Mouse (Mus musculus) monocyte, adult 5-6 weeks (primary cell): ENCODE results near the gene Gm1123. TPM values are rescaled to one million over a fixed set of nuclear protein-coding genes. Genes with fewer than 3 reads are reported as not detected.

ENCODE experiments used
- ATAC-seq: fragments of 153-309, 156-312 bp; replicated peaks from 2 replicates; pipeline ENCODE4 v1.8.0; 2017; ENCODE audit warnings: mild to moderate bottlenecking; ENCODE audit not compliant: low TSS enrichment, insufficient number of reproducible peaks, severe bottlenecking, poor library complexity, low FRiP score
- total RNA-seq: library from RNA; stranded (forward); fragments of 200-1000, 200-491, 200-594 nt; gene quantifications from 3 replicates; pipeline ENCODE4 v1.2.3, GENCODE M21; 2017

The Gm1123 gene
- total RNA-seq = not detected in 3 replicates

- no peak for ATAC-seq
Measured at GRCm38 (mm10) chr9:99035575-99035974, at the start of gene Gm1123. TSS of gene Gm1123 (minus strand) at chr9:99035715.

- no peak for ATAC-seq
Measured at GRCm38 (mm10) chr9:99081718-99082117, 46.2 kb upstream of the Gm1123 start.

GRCm38 (mm10) chr9:99081308-99081707 is 45.8 kb upstream of the Gm1123 start:
- ATAC-seq = no peak

GRCm38 (mm10) chr9:99080657-99081056 is 45.1 kb upstream of the Gm1123 start:
- ATAC-seq = no peak

- peak; percentile 56 for ATAC-seq
Measured at GRCm38 (mm10) chr9:99074462-99074861, 38.9 kb upstream of the Gm1123 start.

GRCm38 (mm10) chr9:99072538-99072937 is 37.0 kb upstream of the Gm1123 start:
- peak; percentile 88 for ATAC-seq

GRCm38 (mm10) chr9:99065311-99065710 is 29.8 kb upstream of the Gm1123 start:
- ATAC-seq = no peak

GRCm38 (mm10) chr9:99064216-99064615 is 28.7 kb upstream of the Gm1123 start:
- no peak for ATAC-seq

GRCm38 (mm10) chr9:99062544-99062943 is 27.0 kb upstream of the Gm1123 start:
- peak; percentile 69 for ATAC-seq

GRCm38 (mm10) chr9:99057751-99058150 is 22.2 kb upstream of the Gm1123 start:
- ATAC-seq = no peak

- ATAC-seq = no peak
Measured at GRCm38 (mm10) chr9:99049760-99050159, 14.2 kb upstream of the Gm1123 start.

- no peak for ATAC-seq
Measured at GRCm38 (mm10) chr9:99048724-99049250, 13.3 kb upstream of the Gm1123 start.

- ATAC-seq = no peak
Measured at GRCm38 (mm10) chr9:99044761-99045160, 9.2 kb upstream of the Gm1123 start.

- ATAC-seq = no peak
Measured at GRCm38 (mm10) chr9:99042641-99043040, 7.1 kb upstream of the Gm1123 start.

GRCm38 (mm10) chr9:99041994-99042393 is 6.5 kb upstream of the Gm1123 start:
- no peak for ATAC-seq

GRCm38 (mm10) chr9:99034111-99034510 is 1.4 kb downstream of the Gm1123 start:
- no peak for ATAC-seq

GRCm38 (mm10) chr9:99032031-99032430 is 3.5 kb downstream of the Gm1123 start:
- ATAC-seq = no peak

GRCm38 (mm10) chr9:99021751-99022150 is 13.8 kb downstream of the Gm1123 start:
- no peak for ATAC-seq

GRCm38 (mm10) chr9:99021166-99021565 is 14.3 kb downstream of the Gm1123 start:
- ATAC-seq = no peak

GRCm38 (mm10) chr9:99017679-99018078 is 17.8 kb downstream of the Gm1123 start:
- no peak for ATAC-seq

- no peak for ATAC-seq
Measured at GRCm38 (mm10) chr9:99016759-99017158, 18.8 kb downstream of the Gm1123 start.
